Mouse (Mus musculus) monocyte, adult 5-6 weeks (primary cell): ENCODE data around the gene Sorcs3. TPM values are rescaled to one million over a fixed set of nuclear protein-coding genes. Genes with fewer than 3 reads are reported as not detected.

Experiments used
- ATAC-seq: fragments of 153-309, 156-312 bp; replicated peaks from 2 replicates; pipeline ENCODE4 v1.8.0; 2017; ENCODE audit warnings: mild to moderate bottlenecking; ENCODE audit not compliant: low TSS enrichment, insufficient number of reproducible peaks, severe bottlenecking, poor library complexity, low FRiP score
- total RNA-seq: library from RNA; stranded (forward); fragments of 200-1000, 200-491, 200-594 nt; gene quantifications from 3 replicates; pipeline ENCODE4 v1.2.3, GENCODE M21; 2017

The Sorcs3 gene
- total RNA-seq, 1 experiment from 2014 or later = not detected

- no peak for ATAC-seq
Observed at GRCm38 (mm10) chr19:48616951-48617350, 411.1 kb downstream of the Sorcs3 start.

- ATAC-seq = no peak
Observed at GRCm38 (mm10) chr19:48630671-48631327, 425.0 kb downstream of the Sorcs3 start.

GRCm38 (mm10) chr19:48642566-48642965 lies 436.7 kb downstream of the Sorcs3 start:
- ATAC-seq = no peak

GRCm38 (mm10) chr19:48649941-48650340 lies 444.1 kb downstream of the Sorcs3 start:
- no peak for ATAC-seq

- no peak for ATAC-seq
Observed at GRCm38 (mm10) chr19:48651617-48652016, 445.8 kb downstream of the Sorcs3 start.

GRCm38 (mm10) chr19:48660201-48660600 lies 454.4 kb downstream of the Sorcs3 start:
- ATAC-seq = no peak

GRCm38 (mm10) chr19:48679896-48680295 lies 474.1 kb downstream of the Sorcs3 start:
- ATAC-seq = no peak

- no peak for ATAC-seq
Observed at GRCm38 (mm10) chr19:48682485-48682884, 476.7 kb downstream of the Sorcs3 start.

- ATAC-seq = no peak
Observed at GRCm38 (mm10) chr19:48686369-48686768, 480.5 kb downstream of the Sorcs3 start.

- no peak for ATAC-seq
Observed at GRCm38 (mm10) chr19:48700111-48700658, 494.4 kb downstream of the Sorcs3 start.

- ATAC-seq = no peak
Observed at GRCm38 (mm10) chr19:48703763-48704162, 497.9 kb downstream of the Sorcs3 start.

GRCm38 (mm10) chr19:48706267-48706923 lies 500.6 kb downstream of the Sorcs3 start:
- ATAC-seq = no peak

- no peak for ATAC-seq
Observed at GRCm38 (mm10) chr19:48706924-48707320, 501.1 kb downstream of the Sorcs3 start.

GRCm38 (mm10) chr19:48725851-48726419 lies 520.1 kb downstream of the Sorcs3 start:
- no peak for ATAC-seq

- ATAC-seq = no peak
Observed at GRCm38 (mm10) chr19:48727048-48727447, 521.2 kb downstream of the Sorcs3 start.

- ATAC-seq = no peak
Observed at GRCm38 (mm10) chr19:48727601-48728000, 521.8 kb downstream of the Sorcs3 start.

GRCm38 (mm10) chr19:48731731-48732130 lies 525.9 kb downstream of the Sorcs3 start:
- ATAC-seq = no peak

- no peak for ATAC-seq
Observed at GRCm38 (mm10) chr19:48734370-48734769, 528.5 kb downstream of the Sorcs3 start.

- no peak for ATAC-seq
Observed at GRCm38 (mm10) chr19:48737554-48737953, 531.7 kb downstream of the Sorcs3 start.

- no peak for ATAC-seq
Observed at GRCm38 (mm10) chr19:48755156-48755555, 549.3 kb downstream of the Sorcs3 start.
